ENCODE assay signal across 18 mouse cellular contexts in the genomic region with DNA sequence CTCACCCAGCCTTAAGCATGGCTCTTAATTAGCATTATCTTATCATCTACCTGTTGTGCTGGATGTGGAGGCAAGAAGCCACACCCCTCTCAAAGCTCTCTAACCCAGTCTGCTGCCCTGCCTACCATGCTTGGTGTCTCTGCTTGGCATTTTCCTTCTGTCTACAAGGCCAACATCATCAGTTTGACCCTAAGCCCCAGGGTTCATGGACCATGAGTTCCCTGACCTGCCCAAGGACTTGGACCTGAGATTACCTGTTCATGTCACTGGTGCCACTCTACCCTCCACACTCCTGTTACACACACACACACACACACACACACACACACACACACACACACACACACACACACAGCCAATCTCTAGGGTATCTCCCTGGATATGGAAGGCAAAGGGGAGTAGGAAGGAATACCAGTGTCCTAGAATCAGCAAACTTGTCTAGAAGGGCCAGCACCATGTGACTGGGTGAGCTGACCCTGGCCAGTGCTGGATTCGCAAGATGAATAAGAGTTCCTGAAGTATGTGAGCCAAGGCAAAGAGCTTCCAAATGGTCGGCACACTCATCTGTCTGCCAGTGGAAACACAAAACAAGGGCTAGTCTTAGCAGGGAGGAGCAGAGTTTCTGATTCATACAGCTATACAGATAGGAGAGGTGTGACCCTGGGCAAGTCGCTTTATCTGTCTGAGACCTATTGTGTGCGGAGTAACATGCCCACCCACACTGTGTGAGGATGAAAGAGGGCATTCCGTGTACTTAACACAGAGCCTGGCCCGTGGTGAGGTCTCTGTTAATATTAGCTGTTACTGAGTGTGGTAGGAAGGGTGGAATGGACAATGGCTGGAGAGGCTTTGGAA. TPM values are rescaled to one million over a fixed set of nuclear protein-coding genes. Genes with fewer than 3 reads are reported as not detected.
DNase-seq lines count a peak whose midpoint lies in the region; ATAC-seq and TF ChIP-seq lines count a peak whose summit lies in the region.
"Had no signal": no experiment of that assay in that cellular context is flagged by ENCODE, and none has a peak within 500 bp of the region (broad histone marks: within the 10 kb centered on the region; RNA-seq: fewer than 3 reads in every experiment).

No protein-coding gene starts in this region.

- DNase-seq in heart, postnatal 25 days (ENCODE audit: low spot score), result peak; percentile 35
- peak; percentile 29 for DNase-seq in NIH3T3 (ENCODE audit: low read depth)
- DNase-seq in liver, postnatal 0 days, result no peak
- DNase-seq in gastrocnemius, postnatal 10 days, result no peak
- no peak for DNase-seq in thymus, adult 2 months
- DNase-seq: cerebellum, adult 11 months; cerebellum, postnatal 36 days; kidney, postnatal 4 days; lung, adult 2 months; thymus, postnatal 36 days had no signal

- H3K9me3 ChIP-seq in heart, embryonic 11.5 days (replicated peaks; ENCODE audit: control insufficient read depth, low read length), result no peaks in the 10 kb centered on the region
- H3K9me3 ChIP-seq in intestine, embryonic 15.5 days, result no peaks in the 10 kb centered on the region
- H3K9me3 ChIP-seq in liver, postnatal 0 days (ENCODE audit: low read length), result no peaks in the 10 kb centered on the region
- H3K9me3 ChIP-seq: embryonic facial prominence, embryonic 12.5 days; forebrain, embryonic 10.5 days; heart, embryonic 15.5 days had no signal

- no peaks in the 10 kb centered on the region for H3K36me3 ChIP-seq in heart, embryonic 11.5 days (ENCODE audit: control insufficient read depth, insufficient read depth, low read length)
- H3K36me3 ChIP-seq in intestine, embryonic 15.5 days, result peaks cover 7% of the 10 kb centered on the region; the same call in 1 of the 2 replicates
- H3K36me3 ChIP-seq in liver, postnatal 0 days (replicated peaks; ENCODE audit: insufficient read depth, low read length), result peaks cover 7% of the 10 kb centered on the region
- peaks cover 2% of the 10 kb centered on the region for H3K36me3 ChIP-seq in thymus, adult 2 months (ENCODE audit: control insufficient read depth, insufficient read depth, low read length)
- H3K36me3 ChIP-seq: embryonic facial prominence, embryonic 12.5 days; forebrain, embryonic 10.5 days; heart, embryonic 15.5 days had no signal

- H3K4me1 ChIP-seq in heart, embryonic 11.5 days (ENCODE audit: control insufficient read depth, insufficient read depth, low read length), result no peaks in the 10 kb centered on the region
- H3K4me1 ChIP-seq in intestine, embryonic 15.5 days (replicated peaks), result no peaks in the 10 kb centered on the region; the same call in 1 of the 2 replicates
- H3K4me1 ChIP-seq in liver, postnatal 0 days (ENCODE audit: insufficient read depth), result peaks cover 15% of the 10 kb centered on the region
- H3K4me1 ChIP-seq in thymus, adult 2 months (replicated peaks; ENCODE audit: control insufficient read depth, insufficient read depth, low read length), result no peaks in the 10 kb centered on the region
- H3K4me1 ChIP-seq: embryonic facial prominence, embryonic 12.5 days; forebrain, embryonic 10.5 days had no signal

- no peak overlapping the region for H3K27ac ChIP-seq in heart, embryonic 11.5 days (ENCODE audit: low read depth, low read length)
- no peak overlapping the region for H3K27ac ChIP-seq in intestine, embryonic 15.5 days
- no peak overlapping the region for H3K27ac ChIP-seq in liver, postnatal 0 days (ENCODE audit: low read depth)
- H3K27ac ChIP-seq in thymus, adult 2 months (ENCODE audit: control insufficient read depth, insufficient read depth, low read length), result no peak overlapping the region
- H3K27ac ChIP-seq: embryonic facial prominence, embryonic 12.5 days; forebrain, embryonic 10.5 days; heart, embryonic 15.5 days had no signal

- peaks cover 31% of the 10 kb centered on the region for H3K27me3 ChIP-seq in heart, embryonic 11.5 days (ENCODE audit: control insufficient read depth, insufficient read depth, low read length)
- H3K27me3 ChIP-seq in intestine, embryonic 15.5 days (replicated peaks), result no peaks in the 10 kb centered on the region
- H3K27me3 ChIP-seq in liver, postnatal 0 days (ENCODE audit: insufficient read depth, low read length), result no peaks in the 10 kb centered on the region
- H3K27me3 ChIP-seq in thymus, adult 2 months (ENCODE audit: control insufficient read depth, insufficient read depth, low read length), result no peaks in the 10 kb centered on the region
- H3K27me3 ChIP-seq: embryonic facial prominence, embryonic 12.5 days had no signal

- WGBS in heart, embryonic 11.5 days (ENCODE audit: insufficient replicate concordance), result 80% methylated on average over 6 of the region's 6 CpGs
- WGBS in intestine, embryonic 15.5 days, result 76% methylated on average over 6 of the region's 6 CpGs
- WGBS in liver, postnatal 0 days (ENCODE audit: insufficient replicate concordance), result 58% methylated on average over 6 of the region's 6 CpGs
- 97% methylated on average over 6 of the region's 6 CpGs for WGBS in thymus, adult 2 months

- no peak overlapping the region for H3K4me2 ChIP-seq in heart, embryonic 11.5 days
- H3K4me2 ChIP-seq in intestine, embryonic 15.5 days (replicated peaks), result no peak overlapping the region
- no peak overlapping the region for H3K4me2 ChIP-seq in liver, postnatal 0 days (ENCODE audit: low read depth, low read length)
- H3K4me2 ChIP-seq: embryonic facial prominence, embryonic 12.5 days; heart, embryonic 15.5 days had no signal

- H3K4me3 ChIP-seq in heart, embryonic 11.5 days (ENCODE audit: low read depth, low read length), result no peak overlapping the region
- no peak overlapping the region for H3K4me3 ChIP-seq in intestine, embryonic 15.5 days (replicated peaks)
- H3K4me3 ChIP-seq in liver, postnatal 0 days (ENCODE audit: low read depth, low read length), result no peak overlapping the region
- H3K4me3 ChIP-seq in thymus, adult 2 months (ENCODE audit: control insufficient read depth, insufficient read depth, low read length), result no peak overlapping the region
- H3K4me3 ChIP-seq: embryonic facial prominence, embryonic 12.5 days; forebrain, embryonic 10.5 days; heart, embryonic 15.5 days had no signal

- intact Hi-C loops in heart, postnatal 25 days (cut with DNase I), result no loop called here

- no peak; the same call in 1 of the 2 replicates for ATAC-seq in heart, embryonic 11.5 days (replicated peaks; ENCODE audit: insufficient number of reproducible peaks, low FRiP score, low TSS enrichment)
- 0 out of 2 replicates have a peak, but pooled peaks have one; percentile 13 for ATAC-seq in intestine, embryonic 15.5 days
- 0 out of 2 replicates have a peak, but pooled peaks have one; percentile 19 for ATAC-seq in liver, postnatal 0 days
- ATAC-seq in activated CD4-positive, CD25-positive, alpha-beta regulatory T cell, adult 4 months, result no peak
- ATAC-seq: CD4-positive, CD25-positive, alpha-beta regulatory T cell, adult 4 months; inflammation-experienced regulatory T-cells, adult 6 months had no signal

- TF ChIP-seq CTCF in liver, postnatal 0 days (IDR thresholded peaks at IDR 0.05; ENCODE audit: low read depth), result no peak
- no peak for TF ChIP-seq CTCF in thymus, adult 2 months (IDR thresholded peaks at IDR 0.05; ENCODE audit: borderline replicate concordance, control insufficient read depth, extremely low read depth, insufficient read depth, low read length, poor library complexity)

- no peak for TF ChIP-seq POLR2A in thymus, adult 2 months (IDR thresholded peaks at IDR 0.05; ENCODE audit: control insufficient read depth, extremely low read depth, insufficient read depth, low read length, poor library complexity)

- no peak for TF ChIP-seq EP300 in liver, postnatal 0 days (IDR thresholded peaks at IDR 0.05; ENCODE audit: low read depth)

- H3K9ac ChIP-seq in heart, embryonic 11.5 days (ENCODE audit: low read depth, low read length), result no peak overlapping the region
- H3K9ac ChIP-seq in intestine, embryonic 15.5 days, result no peak overlapping the region
- no peak overlapping the region for H3K9ac ChIP-seq in liver, postnatal 0 days (replicated peaks)
- H3K9ac ChIP-seq: embryonic facial prominence, embryonic 12.5 days; heart, embryonic 15.5 days had no signal

RNA-seq across cellular contexts. Expression of a gene that starts 20.9 kb away (rescaled TPM):
- 100 to 1,000 TPM; 112 to 126 TPM for total RNA-seq in heart, postnatal 25 days (2021)
- polyA plus RNA-seq in heart, embryonic 11.5 days (2014; fragmentation: Nextera tagmentation; extraction: Ambion mirVana), result 17.4 and 20.5 TPM in 2 replicates
- polyA plus RNA-seq in intestine, embryonic 15.5 days (2015; fragmentation: Nextera tagmentation; extraction: Ambion mirVana), result 109 and 115 TPM in 2 replicates
- 49.8 and 52.8 TPM in 2 replicates for polyA plus RNA-seq in liver, postnatal 0 days (2015; fragmentation: Nextera tagmentation; extraction: Ambion mirVana)
- 10 to 100 TPM; 39.3 to 39.8 TPM for total RNA-seq in gastrocnemius, postnatal 10 days (2021)
- polyA plus RNA-seq in activated CD4-positive, CD25-positive, alpha-beta regulatory T cell, adult 4 months (2017; shearing (Covaris generic)), result 10 to 100 TPM; 46.8 to 47.3 TPM
- polyA plus RNA-seq in thymus, adult 2 months (2012; rRNA removed), result 224 and 227 TPM in 2 replicates

Comparison
In these comparisons a context has a peak if more than half of its experiments do, and no peak if none do; other contexts are left out.
1. DNase-seq: peak in heart, postnatal 25 days (single experiment) and NIH3T3 (single experiment); none in liver, postnatal 0 days (single experiment), gastrocnemius, postnatal 10 days (single experiment) and thymus, adult 2 months (single experiment).
2. ATAC-seq: peak in intestine, embryonic 15.5 days (single experiment) and liver, postnatal 0 days (single experiment); none in heart, embryonic 11.5 days (single experiment) and activated CD4-positive, CD25-positive, alpha-beta regulatory T cell, adult 4 months (single experiment).